Mouse (Mus musculus): ENCODE measurements around the gene Arhgap27.

- TF ChIP-seq POLR2A (IDR thresholded peaks at IDR 0.05; ENCODE audit: extremely low read depth, insufficient read depth, low read length) (no peak), CTCF (IDR thresholded peaks at IDR 0.05; ENCODE audit: extremely low read depth, insufficient read depth, low read length) (no peak)
These were observed 17.9 kb downstream of the Arhgap27 start for GRCm38 (mm10) chr11:103345408-103346091.
